Mouse (Mus musculus) midbrain, embryonic 14.5 days (tissue): Measurements from ENCODE around the gene Slc2a4. TPM values are rescaled to one million over a fixed set of nuclear protein-coding genes. Genes with fewer than 3 reads are reported as not detected.

Experiments
- ATAC-seq: fragments of 200-750 bp; cut with Nextera tagmentation; 2 replicates; pipeline ENCODE4 v1.8.0; 2017; ENCODE audit warnings: moderate number of reproducible peaks, moderate library complexity; ENCODE audit not compliant: low FRiP score, low TSS enrichment
- DNase-seq: peaks from one replicate; pipeline ENCODE4 v3.0.0-alpha.2; 2015
- H3K27ac ChIP-seq: fragments of 300-500 bp; sonication (generic); replicated peaks from 2 replicates; pipeline ENCODE4 v1.5.1; 2014; ENCODE audit warnings: mild to moderate bottlenecking, low read depth, low read length, moderate library complexity
- H3K27me3 ChIP-seq: fragments of 300-500 bp; sonication (generic); 2 replicates; pipeline ENCODE4 v1.6.1; 2014; ENCODE audit warnings: low read length, control low read depth, mixed read lengths; ENCODE audit not compliant: control insufficient read depth, insufficient read depth
- H3K36me3 ChIP-seq: fragments of 300-500 bp; sonication (generic); 2 replicates; pipeline ENCODE4 v1.6.1; 2014; ENCODE audit warnings: low read length, control low read depth; ENCODE audit not compliant: control insufficient read depth, insufficient read depth
- H3K4me1 ChIP-seq: fragments of 300-500 bp; sonication (generic); 2 replicates; pipeline ENCODE4 v1.6.1; 2014; ENCODE audit warnings: mild to moderate bottlenecking, antibody characterized with exemption, low read length, control low read depth; ENCODE audit not compliant: control insufficient read depth, insufficient read depth
- H3K4me2 ChIP-seq: fragments of 300-500 bp; sonication (generic); 2 replicates; pipeline ENCODE4 v1.6.1; 2014; ENCODE audit warnings: mild to moderate bottlenecking, low read length, moderate library complexity
- H3K4me3 ChIP-seq: fragments of 300-500 bp; sonication (generic); replicated peaks from 2 replicates; pipeline ENCODE4 v1.5.1; 2014; ENCODE audit warnings: low read depth, low read length
- H3K9ac ChIP-seq: fragments of 300-500 bp; sonication (generic); replicated peaks from 2 replicates; pipeline ENCODE4 v1.6.1; 2014; ENCODE audit warnings: mild to moderate bottlenecking, low read length, moderate library complexity
- H3K9me3 ChIP-seq: fragments of 300-500 bp; sonication (generic); 2 replicates; pipeline ENCODE4 v1.6.1; 2016; ENCODE audit warnings: low read length, control low read depth, mixed read lengths; ENCODE audit not compliant: control insufficient read depth
- WGBS: fragments of 180-500 bp; shearing (Covaris S2); extraction: QIAGEN DNeasy Blood & Tissue Kit; methylation state at CpG from one replicate; pipeline ENCODE4 v1.1.7; 2014; 5-methylcytosine and 5-hydroxymethylcytosine counted together
- polyA plus RNA-seq: library from polyadenylated mRNA; unstranded; fragments of >200 nt; fragmentation: Nextera tagmentation; extraction: Ambion mirVana; gene quantifications from 2 replicates; pipeline ENCODE4 v1.2.1, GENCODE M21; 2014

Gene Slc2a4
- polyA plus RNA-seq: 2.2 and 4.5 TPM in 2 replicates

DNA sequence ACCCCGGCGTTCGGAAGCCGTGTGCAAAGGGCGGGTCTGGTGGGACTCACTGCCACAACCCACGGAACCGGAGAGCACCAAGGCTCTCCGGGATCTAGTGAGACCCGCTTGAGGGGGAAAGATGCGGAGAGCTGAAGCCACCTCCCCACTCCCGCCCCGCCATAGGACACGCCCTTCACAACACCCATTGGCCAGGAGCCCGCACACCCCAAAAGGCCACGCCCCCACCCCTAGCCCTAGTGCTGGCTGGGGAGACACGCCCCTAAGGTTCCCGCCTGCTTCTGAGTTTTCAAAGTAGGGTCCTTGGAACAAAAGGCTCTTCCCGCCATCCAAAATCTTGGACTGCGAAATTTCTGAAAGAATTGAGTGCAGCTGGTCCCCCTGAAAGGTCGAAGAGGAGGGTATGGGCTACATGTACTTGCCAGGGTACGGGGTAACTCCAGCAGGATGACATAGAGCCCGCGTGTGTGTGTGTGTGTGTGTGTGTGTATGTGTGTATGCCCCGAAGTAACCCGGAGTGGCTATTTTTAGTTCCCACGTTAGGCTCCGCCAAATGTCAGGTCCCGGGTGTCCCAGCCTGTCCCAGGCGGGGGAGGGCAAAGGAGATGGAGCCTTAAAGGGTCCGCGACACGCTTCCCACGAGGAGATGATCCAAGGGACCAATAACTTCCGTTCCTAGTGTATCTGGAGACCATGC, at the start of gene Slc2a4:
TSS of gene Slc2a4 (minus strand) at position 123 of the 697 bp plus-strand sequence.
- ATAC-seq (peak; percentile 92), DNase-seq (peak; percentile 91)
- Histone ChIP-seq H3K9me3 (no peaks in the 10 kb centered on the region), H3K36me3 (0 out of 2 replicates have a peak, but pooled peaks cover 2% of the 10 kb centered on the region), H3K27ac (0 out of 2 replicates have a peak within 1 kb of the TSS, but pooled peaks have one; percentile 13), H3K27me3 (peaks cover 5% of the 10 kb centered on the region; the same call in 1 of the 2 replicates), H3K4me1 (peaks cover 9% of the 10 kb centered on the region), H3K4me3 (peak within 1 kb of the TSS; percentile 41), H3K4me2 (peak within 1 kb of the TSS; percentile 56), H3K9ac (peak within 1 kb of the TSS; percentile 29; the same call in 1 of the 2 replicates)
- WGBS: 0% methylated on average over 34 of the region's 34 CpGs

DNA sequence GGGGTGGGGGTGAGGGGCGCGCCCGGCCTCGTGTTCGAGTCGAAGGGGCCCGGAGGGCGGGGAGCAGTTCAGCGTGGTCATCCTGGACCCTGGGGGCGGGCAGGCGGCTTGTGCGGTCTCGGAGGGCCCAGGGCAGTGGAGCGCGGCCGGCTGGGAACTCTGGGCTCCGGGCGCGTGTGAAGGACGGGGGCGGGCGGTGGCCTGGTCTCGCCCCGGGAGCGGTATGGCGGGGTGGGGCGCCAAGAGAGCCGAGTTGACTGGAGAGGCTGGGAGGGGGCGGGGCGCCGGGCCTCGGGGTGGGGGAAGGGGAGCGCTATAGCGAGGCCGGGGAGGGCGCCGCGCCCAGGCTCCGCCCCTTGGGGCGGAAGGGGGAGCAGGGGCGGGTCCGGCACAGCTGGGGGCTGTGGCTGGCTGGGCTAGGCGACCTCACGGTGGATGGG, 49.1 kb upstream of the Slc2a4 start:
- peak; percentile 86 for DNase-seq
- peak overlapping the region; percentile 71 for H3K4me2 ChIP-seq
- peaks cover 38% of the 10 kb centered on the region for H3K36me3 ChIP-seq
- peak overlapping the region; percentile 83 for H3K9ac ChIP-seq
- WGBS: under 1% methylated on average over 37 of the region's 44 CpGs
- H3K4me1 ChIP-seq: peaks cover 30% of the 10 kb centered on the region
- H3K27me3 ChIP-seq: no peaks in the 10 kb centered on the region
- no peaks in the 10 kb centered on the region for H3K9me3 ChIP-seq
- peak overlapping the region; percentile 92 for H3K27ac ChIP-seq
- peak; percentile 14 for ATAC-seq
- peak overlapping the region; percentile 91 for H3K4me3 ChIP-seq

GRCm38 (mm10) chr11:69996161-69997061, 48.4 kb upstream of the Slc2a4 start:
- under 1% methylated on average over 66 of the region's 66 CpGs for WGBS
- Histone ChIP-seq H3K4me3 (peak overlapping the region; percentile 91), H3K27ac (peak overlapping the region; percentile 92), H3K4me2 (peak overlapping the region; percentile 71), H3K27me3 (no peaks in the 10 kb centered on the region), H3K36me3 (peaks cover 38% of the 10 kb centered on the region), H3K9ac (peak overlapping the region; percentile 83), H3K4me1 (peaks cover 23% of the 10 kb centered on the region), H3K9me3 (no peaks in the 10 kb centered on the region)
- DNase-seq (peak; percentile 71), ATAC-seq (peak; percentile 0; the same call in 1 of the 2 replicates)

GRCm38 (mm10) chr11:69995391-69995960, 47.5 kb upstream of the Slc2a4 start, which contains the start of gene Phf23:
TSS of gene Phf23 (plus strand) at chr11:69995777.
- ATAC-seq: peak; percentile 82
- WGBS: under 1% methylated on average over 36 of the region's 36 CpGs
- H3K4me3 ChIP-seq: peak within 1 kb of the TSS; percentile 91

GRCm38 (mm10) chr11:69994401-69995090, 46.6 kb upstream of the Slc2a4 start:
- H3K4me3 ChIP-seq: peak overlapping the region; percentile 91; the same call in 1 of the 2 replicates
- H3K4me1 ChIP-seq: peaks cover 17% of the 10 kb centered on the region
- no peak overlapping the region for H3K27ac ChIP-seq
- H3K27me3 ChIP-seq: no peaks in the 10 kb centered on the region
- no peaks in the 10 kb centered on the region for H3K9me3 ChIP-seq
- H3K36me3 ChIP-seq: peaks cover 41% of the 10 kb centered on the region
- no peak overlapping the region for H3K9ac ChIP-seq
- WGBS: 89% methylated on average over 11 of the region's 11 CpGs
- H3K4me2 ChIP-seq: peak overlapping the region; percentile 71; the same call in 1 of the 2 replicates
- ATAC-seq: no peak
- DNase-seq: no peak

More at GRCm38 (mm10) chr11:69995391-69995960, 47.5 kb upstream of the Slc2a4 start, which contains the start of gene Phf23:
- peak; percentile 99 for DNase-seq
- Histone ChIP-seq H3K27me3 (no peaks in the 10 kb centered on the region), H3K36me3 (peaks cover 38% of the 10 kb centered on the region), H3K9me3 (no peaks in the 10 kb centered on the region), H3K4me1 (peaks cover 20% of the 10 kb centered on the region), H3K27ac (peak within 1 kb of the TSS; percentile 92), H3K9ac (peak within 1 kb of the TSS; percentile 83), H3K4me2 (peak within 1 kb of the TSS; percentile 71)

DNA sequence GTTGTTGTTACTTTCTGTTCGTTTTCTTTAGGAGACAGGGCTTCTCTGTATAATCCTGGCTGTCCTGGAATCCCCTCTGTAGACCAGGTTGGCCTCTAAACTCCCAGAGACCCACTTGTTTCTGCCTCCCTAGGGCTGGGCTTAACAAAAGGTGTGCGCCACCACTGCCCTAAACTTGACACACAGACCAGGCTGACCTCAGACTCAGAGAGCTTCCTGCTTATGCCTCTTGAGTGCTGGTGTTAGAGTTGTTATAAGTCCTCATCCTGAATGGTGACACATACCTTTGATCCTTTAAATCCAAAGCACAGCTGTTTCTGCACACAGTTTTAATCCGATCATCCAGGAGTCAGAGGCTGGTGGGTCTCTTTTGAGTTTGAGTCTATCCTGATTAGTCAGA, 44.9 kb upstream of the Slc2a4 start:
- Histone ChIP-seq H3K4me3 (no peak overlapping the region; the same call in 1 of the 2 replicates), H3K36me3 (peaks cover 42% of the 10 kb centered on the region), H3K27me3 (no peaks in the 10 kb centered on the region), H3K27ac (no peak overlapping the region), H3K4me2 (peak overlapping the region; percentile 87), H3K4me1 (peaks cover 15% of the 10 kb centered on the region), H3K9me3 (no peaks in the 10 kb centered on the region), H3K9ac (no peak overlapping the region)
- ATAC-seq (no peak), DNase-seq (no peak)
- WGBS: 88% methylated on average over 3 of the region's 3 CpGs

DNA sequence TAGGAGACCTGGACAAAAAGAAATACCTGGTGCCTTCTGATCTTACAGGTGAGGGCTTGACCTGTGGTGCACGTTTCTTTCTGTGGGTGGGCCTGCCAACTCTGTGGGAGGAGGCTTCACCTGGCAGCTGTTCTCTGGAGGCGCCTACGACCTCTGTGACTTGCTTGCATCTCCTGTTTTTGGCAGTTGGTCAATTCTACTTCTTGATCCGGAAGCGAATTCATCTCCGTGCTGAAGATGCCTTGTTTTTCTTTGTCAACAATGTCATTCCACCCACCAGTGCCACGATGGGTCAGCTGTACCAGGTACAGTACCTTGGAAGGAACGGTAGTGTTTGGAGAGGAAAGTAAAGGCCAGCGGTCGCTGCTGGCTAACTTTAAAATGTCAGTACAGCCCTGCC, 44.4 kb upstream of the Slc2a4 start:
- H3K4me3 ChIP-seq: peak overlapping the region; percentile 79
- peaks cover 47% of the 10 kb centered on the region for H3K36me3 ChIP-seq
- H3K9me3 ChIP-seq: no peaks in the 10 kb centered on the region
- DNase-seq (no peak), ATAC-seq (no peak)
- no peaks in the 10 kb centered on the region for H3K27me3 ChIP-seq
- no peak overlapping the region for H3K27ac ChIP-seq
- peaks cover 10% of the 10 kb centered on the region for H3K4me1 ChIP-seq
- WGBS: 89% methylated on average over 10 of the region's 10 CpGs
- peak overlapping the region; percentile 82 for H3K9ac ChIP-seq
- H3K4me2 ChIP-seq: peak overlapping the region; percentile 87
